Mouse (Mus musculus) midbrain, embryonic 16.5 days (tissue): ENCODE data around the gene Hivep3. TPM values are rescaled to one million over a fixed set of nuclear protein-coding genes. Genes with fewer than 3 reads are reported as not detected.

Source experiments
- ATAC-seq: fragments of 200-750 bp; cut with Nextera tagmentation; 2 replicates; pipeline ENCODE4 v1.8.0; 2017; ENCODE audit warnings: moderate TSS enrichment
- H3K27ac ChIP-seq: fragments of 300-500 bp; sonication (generic); 2 replicates; pipeline ENCODE4 v1.5.1; 2014; ENCODE audit warnings: mild to moderate bottlenecking, low read length, mixed read lengths
- H3K27me3 ChIP-seq: fragments of 300-500 bp; sonication (generic); 2 replicates; pipeline ENCODE4 v1.6.1; 2014; ENCODE audit warnings: low read depth, low read length, mixed read lengths; ENCODE audit not compliant: control insufficient read depth, insufficient read depth
- H3K36me3 ChIP-seq: fragments of 300-500 bp; sonication (generic); 2 replicates; pipeline ENCODE4 v1.6.1; 2014; ENCODE audit warnings: mild to moderate bottlenecking, low read length, moderate library complexity, mixed read lengths; ENCODE audit not compliant: control insufficient read depth, insufficient read depth
- H3K4me1 ChIP-seq: fragments of 300-500 bp; sonication (generic); 2 replicates; pipeline ENCODE4 v1.6.1; 2014; ENCODE audit warnings: mild to moderate bottlenecking, low read length, mixed read lengths; ENCODE audit not compliant: control insufficient read depth, insufficient read depth
- H3K4me2 ChIP-seq: fragments of 300-500 bp; sonication (generic); 2 replicates; pipeline ENCODE4 v1.6.1; 2014; ENCODE audit warnings: mild to moderate bottlenecking, low read length, mixed read lengths
- H3K4me3 ChIP-seq: fragments of 300-500 bp; sonication (generic); 2 replicates; pipeline ENCODE4 v1.5.1; 2014; ENCODE audit warnings: low read depth, mild to moderate bottlenecking, low read length, moderate library complexity, mixed read lengths
- H3K9ac ChIP-seq: fragments of 300-500 bp; sonication (generic); 2 replicates; pipeline ENCODE4 v1.6.1; 2014; ENCODE audit warnings: low read depth, low read length, mixed read lengths
- H3K9me3 ChIP-seq: fragments of 300-500 bp; sonication (generic); replicated peaks from 2 replicates; pipeline ENCODE4 v1.6.1; 2014; ENCODE audit warnings: mild to moderate bottlenecking, low read length, mixed read lengths; ENCODE audit not compliant: control insufficient read depth, poor library complexity, severe bottlenecking
- WGBS: fragments of 180-500 bp; shearing (Covaris S2); extraction: QIAGEN DNeasy Blood & Tissue Kit; methylation state at CpG from one replicate; pipeline ENCODE4 v1.1.7; 2014; 5-methylcytosine and 5-hydroxymethylcytosine counted together
- polyA plus RNA-seq: library from polyadenylated mRNA; unstranded; fragments of >200 nt; fragmentation: Nextera tagmentation; extraction: Ambion mirVana; gene quantifications from 2 replicates; pipeline ENCODE4 v1.2.1, GENCODE M21; 2015

Gene Hivep3
- polyA plus RNA-seq, 1 experiment from 2014 or later = 20.2 TPM

DNA sequence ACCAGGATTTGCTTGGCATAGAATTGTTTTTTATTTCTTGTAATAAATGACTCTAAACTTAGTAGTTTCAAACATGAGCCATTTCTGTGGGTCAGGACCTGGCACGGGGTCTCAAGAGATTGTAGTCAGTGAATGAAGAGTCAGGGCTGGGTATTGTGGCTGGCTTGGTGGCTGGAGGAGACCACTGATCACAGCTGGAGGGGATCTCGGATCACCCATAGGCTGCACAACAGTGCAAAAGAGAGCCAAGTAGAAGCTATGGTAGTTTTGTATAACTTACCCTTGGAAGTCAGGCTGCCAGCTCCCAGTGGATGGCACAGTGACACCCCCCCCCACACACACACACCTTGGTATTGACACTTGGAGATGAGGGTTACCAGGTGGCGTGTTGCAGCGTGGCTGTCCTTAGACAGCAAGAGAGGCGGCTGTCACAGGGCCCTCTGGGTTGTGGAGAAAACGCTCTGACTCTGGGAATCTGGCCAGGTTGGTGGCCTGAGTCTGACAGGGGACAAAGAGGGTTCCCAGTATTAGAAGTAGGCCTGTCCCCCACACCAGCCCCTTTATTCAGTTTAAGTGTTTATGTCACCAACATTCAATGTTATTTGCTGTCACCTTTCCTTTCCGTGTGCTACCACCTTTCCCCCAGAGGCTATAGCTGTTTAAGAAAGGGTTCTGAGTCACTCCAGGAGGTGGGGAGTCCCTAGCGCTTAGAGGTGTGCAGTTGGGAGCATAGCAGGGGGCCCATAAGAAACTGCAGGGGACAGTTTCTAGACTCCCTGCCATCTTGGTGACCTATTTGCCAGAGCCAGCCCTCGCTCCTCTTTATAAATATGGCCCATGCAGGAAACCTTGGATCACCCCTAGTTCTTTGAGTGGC lies 240.4 kb downstream of the Hivep3 start:
- Histone ChIP-seq H3K36me3 (no peaks in the 10 kb centered on the region), H3K4me1 (peaks cover 15% of the 10 kb centered on the region), H3K27ac (no peak overlapping the region), H3K4me3 (no peak overlapping the region), H3K4me2 (no peak overlapping the region), H3K9ac (no peak overlapping the region), H3K9me3 (no peaks in the 10 kb centered on the region), H3K27me3 (no peaks in the 10 kb centered on the region)
- ATAC-seq = no peak
- WGBS = 66% methylated on average over 9 of the region's 9 CpGs

DNA sequence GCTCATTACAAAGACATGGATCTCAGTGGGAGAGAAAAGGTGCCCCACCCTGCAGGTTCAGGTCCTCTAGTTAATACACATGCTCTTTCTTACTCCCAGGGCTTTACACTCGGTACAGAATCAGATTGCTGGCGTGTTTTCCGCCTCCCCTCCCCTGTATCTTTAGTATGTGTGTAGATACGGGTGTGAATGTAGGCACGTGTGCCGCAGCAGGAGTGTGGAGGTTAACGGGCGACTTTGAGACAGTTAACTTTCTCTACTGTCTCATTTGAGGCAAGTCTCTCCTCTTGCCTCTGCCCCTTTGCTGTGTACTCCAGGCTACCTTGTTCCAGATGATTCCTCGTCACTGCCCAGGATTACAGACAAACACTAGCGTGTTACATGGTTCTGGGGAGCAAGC lies 241.7 kb downstream of the Hivep3 start:
- no peaks in the 10 kb centered on the region for H3K27me3 ChIP-seq
- peaks cover 4% of the 10 kb centered on the region for H3K4me1 ChIP-seq
- no peaks in the 10 kb centered on the region for H3K9me3 ChIP-seq
- WGBS = 84% methylated on average over 10 of the region's 10 CpGs
- no peak overlapping the region for H3K9ac ChIP-seq
- no peak for ATAC-seq
- no peak overlapping the region for H3K4me3 ChIP-seq
- no peak overlapping the region for H3K4me2 ChIP-seq
- H3K27ac ChIP-seq = no peak overlapping the region
- H3K36me3 ChIP-seq = no peaks in the 10 kb centered on the region

DNA sequence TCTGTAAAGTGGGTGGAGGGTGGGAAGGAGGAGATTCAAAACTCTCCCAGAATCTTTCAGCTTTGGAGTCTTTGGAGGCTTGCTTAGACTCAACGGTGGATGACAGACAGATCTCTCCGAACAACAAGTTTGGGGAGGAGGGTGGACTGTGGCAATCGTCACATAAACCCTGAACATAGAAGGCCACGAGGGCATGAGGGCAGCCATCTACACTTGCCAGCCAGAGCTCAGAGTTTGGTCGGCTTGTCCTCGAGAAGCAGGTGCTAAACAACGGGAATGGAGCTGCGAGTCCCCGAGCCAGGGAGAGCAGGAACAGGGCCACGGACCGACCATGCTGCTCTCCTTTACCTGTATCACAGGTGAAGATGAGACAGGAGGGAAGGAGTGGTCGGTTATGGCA lies 242.2 kb downstream of the Hivep3 start:
- ATAC-seq = no peak
- 77% methylated on average over 12 of the region's 12 CpGs for WGBS
- H3K27me3 ChIP-seq = no peaks in the 10 kb centered on the region
- H3K9me3 ChIP-seq = no peaks in the 10 kb centered on the region
- H3K36me3 ChIP-seq = no peaks in the 10 kb centered on the region
- no peak overlapping the region for H3K27ac ChIP-seq
- H3K4me2 ChIP-seq = no peak overlapping the region
- H3K4me3 ChIP-seq = no peak overlapping the region
- no peaks in the 10 kb centered on the region for H3K4me1 ChIP-seq
- no peak overlapping the region for H3K9ac ChIP-seq

DNA sequence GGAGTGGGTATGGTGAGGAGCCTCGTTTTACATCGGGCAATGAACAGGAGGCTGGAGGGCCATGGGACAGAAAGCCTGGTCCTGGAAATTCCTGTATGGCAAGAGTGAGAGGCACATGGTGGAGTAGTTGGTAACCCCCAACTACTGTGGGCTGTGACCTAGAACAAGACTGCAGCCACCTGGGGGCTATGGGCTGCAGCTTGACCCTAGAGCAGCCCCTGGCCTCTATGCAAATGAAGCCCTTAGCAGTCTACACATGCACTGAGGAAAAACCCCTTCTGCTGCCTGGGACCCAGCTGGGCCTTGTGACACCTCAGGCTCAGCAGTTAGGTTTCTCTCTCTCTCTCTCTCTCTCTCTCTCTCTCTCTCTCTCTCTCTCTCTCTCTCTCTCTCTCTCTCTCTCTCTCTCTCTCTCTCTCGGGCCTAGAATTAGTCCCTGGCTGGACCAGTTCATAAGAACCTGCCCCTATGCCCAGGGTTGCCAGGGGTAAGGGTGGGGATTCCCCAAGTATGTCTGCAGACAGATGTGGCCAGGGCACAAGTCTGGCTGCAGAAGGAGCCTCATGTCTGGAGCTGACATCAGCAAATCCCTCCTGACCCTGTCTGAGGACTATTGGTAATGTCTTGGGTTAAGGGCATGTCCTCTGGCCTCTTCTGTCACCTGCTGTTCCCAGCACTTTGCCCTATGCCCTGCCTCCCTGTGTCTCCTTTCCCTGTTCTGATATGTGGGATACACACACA lies 243.0 kb downstream of the Hivep3 start:
- Histone ChIP-seq H3K27ac (no peak overlapping the region), H3K27me3 (no peaks in the 10 kb centered on the region), H3K36me3 (no peaks in the 10 kb centered on the region), H3K9ac (no peak overlapping the region), H3K9me3 (no peaks in the 10 kb centered on the region), H3K4me3 (no peak overlapping the region), H3K4me2 (no peak overlapping the region), H3K4me1 (no peaks in the 10 kb centered on the region)
- 19% methylated on average over 3 of the region's 3 CpGs for WGBS
- ATAC-seq = no peak

DNA sequence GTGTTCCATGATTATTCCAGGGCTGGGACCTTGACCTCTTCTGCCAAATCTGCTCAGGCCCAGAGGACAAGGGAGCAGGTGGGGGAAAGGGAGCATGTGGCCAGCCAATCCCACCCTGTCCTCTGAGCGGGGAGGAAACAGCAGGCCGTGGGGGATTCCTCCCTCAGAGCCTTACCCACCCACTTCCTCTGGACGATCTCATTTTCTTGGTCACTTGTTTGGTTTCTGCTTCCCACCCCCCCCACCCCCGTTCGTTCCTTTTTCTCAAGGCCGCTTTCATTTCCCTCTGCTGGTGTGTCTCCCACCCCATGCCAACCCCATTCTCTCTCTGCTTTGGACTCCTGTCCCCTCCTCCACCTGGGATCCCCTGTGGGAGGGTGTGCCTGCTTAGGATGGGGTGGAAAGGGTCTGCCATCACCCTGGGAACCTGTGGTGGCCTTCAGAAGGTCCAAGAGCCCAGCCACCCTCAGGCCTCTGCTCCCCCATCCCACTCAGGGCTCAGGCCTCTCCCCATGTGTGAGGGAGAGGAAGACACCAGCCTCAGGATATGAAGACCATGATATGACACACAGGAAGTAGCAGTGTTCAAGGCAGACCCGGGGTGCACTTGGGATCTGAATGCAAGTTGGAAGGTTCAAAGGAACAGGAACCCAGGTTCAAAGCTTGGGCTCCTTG lies 244.4 kb downstream of the Hivep3 start:
- Histone ChIP-seq H3K36me3 (no peaks in the 10 kb centered on the region), H3K4me3 (no peak overlapping the region), H3K9ac (no peak overlapping the region), H3K27me3 (no peaks in the 10 kb centered on the region), H3K4me1 (no peaks in the 10 kb centered on the region), H3K9me3 (no peaks in the 10 kb centered on the region), H3K27ac (no peak overlapping the region), H3K4me2 (no peak overlapping the region)
- 87% methylated on average over 7 of the region's 7 CpGs for WGBS
- ATAC-seq = no peak

DNA sequence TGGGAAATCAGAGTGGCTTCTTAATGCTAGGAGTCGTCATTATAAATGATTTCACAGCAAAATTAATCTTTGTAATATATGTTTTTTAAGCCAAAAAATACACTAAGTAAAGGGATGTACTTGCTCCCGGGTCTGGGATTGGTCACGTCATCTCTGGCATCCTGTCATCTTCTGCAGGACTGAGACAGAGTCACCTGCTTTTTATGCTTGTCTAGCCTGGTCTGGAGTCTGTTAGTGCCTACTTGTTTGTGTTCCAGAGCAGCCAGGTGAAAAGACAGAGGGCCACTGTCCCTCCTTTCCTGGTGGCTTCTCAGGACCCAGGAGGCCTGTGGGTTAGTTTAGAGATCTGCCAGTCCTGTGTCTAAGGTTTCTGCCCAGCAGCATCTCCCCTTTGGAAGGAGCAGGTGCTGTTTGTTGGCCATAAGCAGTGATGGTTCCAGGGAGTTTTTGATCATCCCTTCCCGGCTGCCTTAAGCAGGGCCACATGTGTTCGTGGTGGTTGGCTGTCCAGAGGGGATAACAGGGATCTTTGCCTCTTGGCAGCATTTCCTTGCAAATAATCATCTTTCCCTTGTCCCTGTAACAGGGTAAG lies 245.8 kb downstream of the Hivep3 start:
- H3K36me3 ChIP-seq = no peaks in the 10 kb centered on the region
- H3K4me2 ChIP-seq = no peak overlapping the region
- H3K4me3 ChIP-seq = no peak overlapping the region
- no peaks in the 10 kb centered on the region for H3K4me1 ChIP-seq
- no peaks in the 10 kb centered on the region for H3K9me3 ChIP-seq
- no peak overlapping the region for H3K9ac ChIP-seq
- WGBS = 67% methylated on average over 5 of the region's 5 CpGs
- no peak overlapping the region for H3K27ac ChIP-seq
- ATAC-seq = no peak
- H3K27me3 ChIP-seq = no peaks in the 10 kb centered on the region

DNA sequence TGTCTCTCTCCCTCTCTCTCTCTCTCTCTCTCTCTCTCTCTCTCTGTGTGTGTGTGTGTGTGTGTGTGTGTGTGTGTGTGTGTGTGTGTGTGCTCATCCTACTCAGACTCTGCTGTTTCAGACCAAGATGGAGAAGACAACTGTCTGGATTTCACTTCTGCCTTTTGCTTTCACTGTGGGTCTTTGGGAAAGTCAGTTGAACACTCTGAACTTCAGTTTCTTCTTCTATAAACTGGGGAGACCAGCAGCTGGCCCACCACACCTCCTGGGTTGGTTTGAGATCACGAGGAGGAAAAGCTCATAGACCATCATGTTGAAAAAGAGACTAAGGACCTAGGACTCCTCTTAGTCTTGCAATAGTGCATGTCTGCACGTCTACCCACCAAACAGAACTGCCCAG lies 246.3 kb downstream of the Hivep3 start:
- no peak overlapping the region for H3K4me2 ChIP-seq
- no peak for ATAC-seq
- 64% methylated on average over 2 of the region's 2 CpGs for WGBS

DNA sequence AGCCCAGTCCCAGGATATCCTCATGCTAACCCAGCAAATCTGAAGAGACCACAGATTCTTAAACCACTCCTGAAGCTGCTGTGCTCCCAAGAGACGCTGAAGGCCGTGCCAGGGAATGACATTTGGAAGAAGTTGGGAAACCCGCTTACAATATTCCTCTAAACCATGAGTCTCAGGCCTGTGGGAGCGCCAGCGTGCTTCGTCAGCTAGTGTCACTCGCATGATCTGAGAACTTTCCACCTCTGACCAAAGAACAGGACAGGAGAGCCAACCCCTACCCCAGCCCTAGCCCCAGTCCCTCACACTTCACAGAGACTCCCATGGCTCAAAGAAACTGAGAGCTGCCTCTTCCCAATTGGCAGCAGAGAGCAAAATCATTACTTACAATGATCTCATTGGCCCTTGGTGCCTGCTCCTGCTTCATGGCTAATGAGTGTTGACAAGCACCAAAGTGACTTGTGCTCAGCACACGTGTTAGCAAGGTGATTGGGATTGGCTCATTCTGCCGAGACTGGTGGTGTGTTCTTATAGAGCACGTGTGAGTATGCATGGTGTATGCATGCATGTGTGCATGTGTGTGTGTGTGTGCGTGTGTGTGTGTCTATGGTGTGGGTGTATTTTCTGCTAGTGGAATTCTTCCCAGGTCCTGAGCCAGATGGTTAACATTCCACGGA lies 247.6 kb downstream of the Hivep3 start:
- WGBS = 87% methylated on average over 12 of the region's 12 CpGs
- no peaks in the 10 kb centered on the region for H3K27me3 ChIP-seq
- ATAC-seq = no peak
- no peak overlapping the region for H3K27ac ChIP-seq
- H3K4me3 ChIP-seq = no peak overlapping the region
- no peak overlapping the region for H3K9ac ChIP-seq
- H3K9me3 ChIP-seq = no peaks in the 10 kb centered on the region
- H3K36me3 ChIP-seq = no peaks in the 10 kb centered on the region
- peaks cover under 1% of the 10 kb centered on the region for H3K4me1 ChIP-seq
- no peak overlapping the region for H3K4me2 ChIP-seq

More for the DNA sequence above, 246.3 kb downstream of the Hivep3 start:
- Histone ChIP-seq H3K9ac (no peak overlapping the region), H3K36me3 (no peaks in the 10 kb centered on the region), H3K4me1 (no peaks in the 10 kb centered on the region), H3K4me3 (no peak overlapping the region), H3K9me3 (no peaks in the 10 kb centered on the region), H3K27ac (no peak overlapping the region), H3K27me3 (no peaks in the 10 kb centered on the region)
